8 mouse cellular contexts compared by ENCODE assay signal in the genomic region with DNA sequence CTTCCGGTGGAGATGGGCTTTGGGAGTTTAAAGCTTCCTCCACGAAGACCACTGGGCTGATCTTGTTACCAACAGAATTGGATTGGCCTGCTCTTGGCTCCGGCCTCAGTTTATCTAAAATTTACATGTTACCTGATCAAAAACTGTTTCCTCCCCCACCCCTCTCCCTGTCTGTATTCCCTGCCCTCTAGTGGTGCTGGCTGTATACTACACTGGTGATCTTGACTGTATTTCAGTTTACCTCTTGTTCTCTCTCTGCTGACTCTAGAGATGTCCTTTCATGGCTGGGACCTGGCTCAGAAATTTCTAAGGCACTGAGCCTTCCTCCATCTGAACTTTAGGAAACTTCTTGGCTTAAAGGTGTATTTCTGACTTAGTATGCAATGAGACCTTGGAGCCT. TPM values are rescaled to one million over a fixed set of nuclear protein-coding genes. Genes with fewer than 3 reads are reported as not detected.
A peak's percentile ranks its signal among the peaks of the same experiment; 100 is the strongest.
DNase-seq lines count a peak whose midpoint lies in the region; ATAC-seq and TF ChIP-seq lines count a peak whose summit lies in the region.

No protein-coding gene starts in this region.

- DNase-seq in forebrain, embryonic 11.5 days (ENCODE audit: low spot score), result peak; percentile 65
- no peak for DNase-seq in forebrain, embryonic 10.5 days (ENCODE audit: extremely low spot score, low spot score)
- DNase-seq in neural tube, embryonic 10.5 days (ENCODE audit: extremely low spot score, low spot score), result no peak
- peak; percentile 60 for DNase-seq in embryonic facial prominence, embryonic 11.5 days (ENCODE audit: low spot score)
- DNase-seq in lung, postnatal 0 days (ENCODE audit: low spot score), result peak; percentile 64
- peak; percentile 75 for DNase-seq in thymus, postnatal 4 days

- no peak overlapping the region for H3K4me3 ChIP-seq in forebrain, embryonic 11.5 days (ENCODE audit: low read depth, low read length)
- H3K4me3 ChIP-seq in forebrain, embryonic 10.5 days, result no peak overlapping the region
- H3K4me3 ChIP-seq in neural tube, embryonic 15.5 days (replicated peaks), result no peak overlapping the region
- H3K4me3 ChIP-seq in embryonic facial prominence, embryonic 11.5 days (ENCODE audit: low read depth, low read length), result no peak overlapping the region
- H3K4me3 ChIP-seq in lung, postnatal 0 days (ENCODE audit: low read depth, low read length), result no peak overlapping the region

- no peaks in the 10 kb centered on the region for H3K36me3 ChIP-seq in forebrain, embryonic 11.5 days (ENCODE audit: control insufficient read depth, insufficient read depth, low read length)
- H3K36me3 ChIP-seq in forebrain, embryonic 10.5 days (replicated peaks), result no peaks in the 10 kb centered on the region
- no peaks in the 10 kb centered on the region for H3K36me3 ChIP-seq in neural tube, embryonic 15.5 days
- H3K36me3 ChIP-seq in embryonic facial prominence, embryonic 11.5 days (replicated peaks; ENCODE audit: control insufficient read depth, insufficient read depth, low read depth, low read length), result no peaks in the 10 kb centered on the region
- no peaks in the 10 kb centered on the region; the same call in 1 of the 2 replicates for H3K36me3 ChIP-seq in lung, postnatal 0 days (ENCODE audit: insufficient read depth, low read length)

- H3K27ac ChIP-seq in forebrain, embryonic 11.5 days (ENCODE audit: low read depth, low read length), result no peak overlapping the region
- H3K27ac ChIP-seq in forebrain, embryonic 10.5 days, result no peak overlapping the region
- H3K27ac ChIP-seq in neural tube, embryonic 15.5 days (replicated peaks), result no peak overlapping the region
- H3K27ac ChIP-seq in embryonic facial prominence, embryonic 11.5 days (replicated peaks; ENCODE audit: low read depth, low read length), result no peak overlapping the region
- no peak overlapping the region for H3K27ac ChIP-seq in lung, postnatal 0 days (ENCODE audit: low read length)

- ATAC-seq in forebrain, embryonic 11.5 days (replicated peaks; ENCODE audit: low FRiP score), result no peak
- ATAC-seq in neural tube, embryonic 15.5 days (ENCODE audit: low FRiP score), result no peak
- ATAC-seq in embryonic facial prominence, embryonic 11.5 days (replicated peaks; ENCODE audit: insufficient number of reproducible peaks, low FRiP score, low TSS enrichment, low read depth), result no peak
- no peak for ATAC-seq in lung, postnatal 0 days
- no peak for ATAC-seq in megakaryocyte progenitor cell, adult 5-6 weeks (replicated peaks; ENCODE audit: poor library complexity)

- no peak overlapping the region for H3K4me2 ChIP-seq in forebrain, embryonic 11.5 days (ENCODE audit: low read depth, low read length, severe bottlenecking)
- no peak overlapping the region for H3K4me2 ChIP-seq in neural tube, embryonic 15.5 days
- H3K4me2 ChIP-seq in embryonic facial prominence, embryonic 11.5 days (ENCODE audit: low read depth, low read length), result no peak overlapping the region
- H3K4me2 ChIP-seq in lung, postnatal 0 days (replicated peaks; ENCODE audit: low read depth, low read length), result no peak overlapping the region

- H3K4me1 ChIP-seq in forebrain, embryonic 11.5 days (replicated peaks; ENCODE audit: control insufficient read depth, insufficient read depth, low read length), result peaks cover 24% of the 10 kb centered on the region
- H3K4me1 ChIP-seq in forebrain, embryonic 10.5 days, result peaks cover 52% of the 10 kb centered on the region
- peaks cover 47% of the 10 kb centered on the region for H3K4me1 ChIP-seq in neural tube, embryonic 15.5 days
- H3K4me1 ChIP-seq in embryonic facial prominence, embryonic 11.5 days (ENCODE audit: control insufficient read depth, insufficient read depth, low read length), result peaks cover 11% of the 10 kb centered on the region; the same call in 1 of the 2 replicates
- peaks cover 23% of the 10 kb centered on the region; the same call in 1 of the 2 replicates for H3K4me1 ChIP-seq in lung, postnatal 0 days (ENCODE audit: insufficient read depth, low read depth, low read length)

- TF ChIP-seq CTCF in lung, postnatal 0 days (IDR thresholded peaks at IDR 0.05), result peak; percentile 83

- no peak for TF ChIP-seq EP300 in lung, postnatal 0 days (IDR thresholded peaks at IDR 0.05)

- WGBS in forebrain, embryonic 11.5 days, result 20% methylated on average over 3 of the region's 3 CpGs
- 23% methylated on average over 3 of the region's 3 CpGs for WGBS in forebrain, embryonic 10.5 days
- WGBS in neural tube, embryonic 15.5 days, result 12% methylated on average over 3 of the region's 3 CpGs
- 18% methylated on average over 3 of the region's 3 CpGs for WGBS in embryonic facial prominence, embryonic 11.5 days
- WGBS in lung, postnatal 0 days, result 14% methylated on average over 3 of the region's 3 CpGs

- no peak overlapping the region for H3K9ac ChIP-seq in forebrain, embryonic 11.5 days (ENCODE audit: low read length)
- H3K9ac ChIP-seq in neural tube, embryonic 15.5 days (replicated peaks), result 0 out of 2 replicates have a peak overlapping the region, but pooled peaks have one; percentile 10
- no peak overlapping the region for H3K9ac ChIP-seq in embryonic facial prominence, embryonic 11.5 days (replicated peaks; ENCODE audit: low read length)
- H3K9ac ChIP-seq in lung, postnatal 0 days (replicated peaks; ENCODE audit: low read depth), result no peak overlapping the region

- H3K9me3 ChIP-seq in forebrain, embryonic 11.5 days (ENCODE audit: control insufficient read depth, low read length), result no peaks in the 10 kb centered on the region
- H3K9me3 ChIP-seq in forebrain, embryonic 10.5 days, result no peaks in the 10 kb centered on the region
- H3K9me3 ChIP-seq in neural tube, embryonic 15.5 days (replicated peaks), result no peaks in the 10 kb centered on the region
- H3K9me3 ChIP-seq in embryonic facial prominence, embryonic 11.5 days (replicated peaks; ENCODE audit: control insufficient read depth, low read length), result no peaks in the 10 kb centered on the region
- H3K9me3 ChIP-seq in lung, postnatal 0 days (ENCODE audit: low read length), result no peaks in the 10 kb centered on the region

- no peaks in the 10 kb centered on the region for H3K27me3 ChIP-seq in forebrain, embryonic 11.5 days (ENCODE audit: control insufficient read depth, insufficient read depth, low read length)
- H3K27me3 ChIP-seq in forebrain, embryonic 10.5 days (ENCODE audit: poor library complexity, severe bottlenecking), result peaks cover 10% of the 10 kb centered on the region
- no peaks in the 10 kb centered on the region for H3K27me3 ChIP-seq in neural tube, embryonic 15.5 days (replicated peaks)
- H3K27me3 ChIP-seq in embryonic facial prominence, embryonic 11.5 days (ENCODE audit: control insufficient read depth, insufficient read depth, low read length), result no peaks in the 10 kb centered on the region
- no peaks in the 10 kb centered on the region for H3K27me3 ChIP-seq in lung, postnatal 0 days (replicated peaks; ENCODE audit: insufficient read depth, low read length)

RNA-seq across cellular contexts. Expression of a gene that starts 3.3 kb away (rescaled TPM):
- 9.5 TPM in 2 replicates for polyA plus RNA-seq in forebrain, embryonic 11.5 days (2014; fragmentation: Nextera tagmentation; extraction: Ambion mirVana)
- 8.5 and 9.7 TPM in 2 replicates for polyA plus RNA-seq in forebrain, embryonic 10.5 days (2016; fragmentation: Nextera tagmentation; extraction: Ambion mirVana)
- 2.4 and 8.5 TPM in 2 replicates for polyA plus RNA-seq in neural tube, embryonic 15.5 days (2015; fragmentation: Nextera tagmentation; extraction: Ambion mirVana)
- polyA plus RNA-seq in embryonic facial prominence, embryonic 11.5 days (2014; fragmentation: Nextera tagmentation; extraction: Ambion mirVana), result 12.5 and 15.4 TPM in 2 replicates
- 6.1 and 8.7 TPM in 2 replicates for polyA plus RNA-seq in lung, postnatal 0 days (2015; fragmentation: Nextera tagmentation; extraction: Ambion mirVana)
- total RNA-seq in megakaryocyte progenitor cell, adult 5-6 weeks (2015), result 16.3 and 16.5 TPM in 2 replicates
- 17.9 and 28.3 TPM in 2 replicates for total RNA-seq in megakaryocyte progenitor cell, adult 5-6 weeks (2017)

RNA-seq across cellular contexts. Expression of a gene that starts 3.7 kb away (rescaled TPM):
- polyA plus RNA-seq in forebrain, embryonic 11.5 days (2014; fragmentation: Nextera tagmentation; extraction: Ambion mirVana), result 6.3 and 6.5 TPM in 2 replicates
- 5.8 and 6.4 TPM in 2 replicates for polyA plus RNA-seq in forebrain, embryonic 10.5 days (2016; fragmentation: Nextera tagmentation; extraction: Ambion mirVana)
- polyA plus RNA-seq in neural tube, embryonic 15.5 days (2015; fragmentation: Nextera tagmentation; extraction: Ambion mirVana), result 6.3 and 6.6 TPM in 2 replicates
- polyA plus RNA-seq in embryonic facial prominence, embryonic 11.5 days (2014; fragmentation: Nextera tagmentation; extraction: Ambion mirVana), result 2.3 and 4.1 TPM in 2 replicates
- polyA plus RNA-seq in lung, postnatal 0 days (2015; fragmentation: Nextera tagmentation; extraction: Ambion mirVana), result 5.9 and 7.2 TPM in 2 replicates
- total RNA-seq in megakaryocyte progenitor cell, adult 5-6 weeks (2015), result 7.1 and 8.0 TPM in 2 replicates
- 5.7 and 8.0 TPM in 2 replicates for total RNA-seq in megakaryocyte progenitor cell, adult 5-6 weeks (2017)

RNA-seq across cellular contexts. Expression of a gene that starts 18.8 kb away (rescaled TPM):
- not detected in 2 replicates for polyA plus RNA-seq in forebrain, embryonic 11.5 days (2014; fragmentation: Nextera tagmentation; extraction: Ambion mirVana)
- 0.06 TPM in 1 of 2 replicates, not detected in the other for polyA plus RNA-seq in forebrain, embryonic 10.5 days (2016; fragmentation: Nextera tagmentation; extraction: Ambion mirVana)
- polyA plus RNA-seq in neural tube, embryonic 15.5 days (2015; fragmentation: Nextera tagmentation; extraction: Ambion mirVana), result 0.33 and 1.6 TPM in 2 replicates
- polyA plus RNA-seq in embryonic facial prominence, embryonic 11.5 days (2014; fragmentation: Nextera tagmentation; extraction: Ambion mirVana), result 0.34 TPM in 1 of 2 replicates, not detected in the other
- polyA plus RNA-seq in lung, postnatal 0 days (2015; fragmentation: Nextera tagmentation; extraction: Ambion mirVana), result 0.14 and 0.19 TPM in 2 replicates
- 0.20 TPM in 1 of 2 replicates, not detected in the other for total RNA-seq in megakaryocyte progenitor cell, adult 5-6 weeks (2015)
- total RNA-seq in megakaryocyte progenitor cell, adult 5-6 weeks (2017), result not detected in 2 replicates

RNA-seq across cellular contexts. Expression of a gene that starts 28.4 kb away (rescaled TPM):
- 133 TPM in 2 replicates for polyA plus RNA-seq in forebrain, embryonic 11.5 days (2014; fragmentation: Nextera tagmentation; extraction: Ambion mirVana)
- polyA plus RNA-seq in forebrain, embryonic 10.5 days (2016; fragmentation: Nextera tagmentation; extraction: Ambion mirVana), result 77.5 and 78.7 TPM in 2 replicates
- polyA plus RNA-seq in neural tube, embryonic 15.5 days (2015; fragmentation: Nextera tagmentation; extraction: Ambion mirVana), result 43.9 and 44.3 TPM in 2 replicates
- polyA plus RNA-seq in embryonic facial prominence, embryonic 11.5 days (2014; fragmentation: Nextera tagmentation; extraction: Ambion mirVana), result 102 and 103 TPM in 2 replicates
- polyA plus RNA-seq in lung, postnatal 0 days (2015; fragmentation: Nextera tagmentation; extraction: Ambion mirVana), result 19.7 and 22.5 TPM in 2 replicates
- 147 and 148 TPM in 2 replicates for total RNA-seq in megakaryocyte progenitor cell, adult 5-6 weeks (2015)
- total RNA-seq in megakaryocyte progenitor cell, adult 5-6 weeks (2017), result 93.5 and 107 TPM in 2 replicates

RNA-seq across cellular contexts. Expression of a gene that starts 35.7 kb away (rescaled TPM):
- polyA plus RNA-seq in forebrain, embryonic 11.5 days (2014; fragmentation: Nextera tagmentation; extraction: Ambion mirVana), result 53.6 and 69.3 TPM in 2 replicates
- polyA plus RNA-seq in forebrain, embryonic 10.5 days (2016; fragmentation: Nextera tagmentation; extraction: Ambion mirVana), result 105 and 108 TPM in 2 replicates
- 63.4 and 69.1 TPM in 2 replicates for polyA plus RNA-seq in neural tube, embryonic 15.5 days (2015; fragmentation: Nextera tagmentation; extraction: Ambion mirVana)
- polyA plus RNA-seq in embryonic facial prominence, embryonic 11.5 days (2014; fragmentation: Nextera tagmentation; extraction: Ambion mirVana), result 193 and 206 TPM in 2 replicates
- 58.0 and 64.2 TPM in 2 replicates for polyA plus RNA-seq in lung, postnatal 0 days (2015; fragmentation: Nextera tagmentation; extraction: Ambion mirVana)
- 99.9 and 117 TPM in 2 replicates for total RNA-seq in megakaryocyte progenitor cell, adult 5-6 weeks (2015)
- 70.7 and 92.3 TPM in 2 replicates for total RNA-seq in megakaryocyte progenitor cell, adult 5-6 weeks (2017)

Comparison
In these comparisons a context has a peak if more than half of its experiments do, and no peak if none do; other contexts are left out.
1. DNase-seq: peak in forebrain, embryonic 11.5 days (single experiment), embryonic facial prominence, embryonic 11.5 days (single experiment), lung, postnatal 0 days (single experiment) and thymus, postnatal 4 days (single experiment); none in forebrain, embryonic 10.5 days (single experiment) and neural tube, embryonic 10.5 days (single experiment).